Mouse (Mus musculus) thymus, adult 2 months (tissue): ENCODE measurements around the gene Krt9. TPM values are rescaled to one million over a fixed set of nuclear protein-coding genes. Genes with fewer than 3 reads are reported as not detected.

ENCODE experiments used
- DNase-seq: peaks from one replicate; pipeline ENCODE4 v3.0.0; 2021
- H3K27ac ChIP-seq: fragments of 200-500 bp; 2 replicates; pipeline ENCODE4 v1.5.1; 2012; ENCODE audit warnings: low read length, control low read depth; ENCODE audit not compliant: control insufficient read depth, insufficient read depth
- H3K27me3 ChIP-seq: fragments of 200-500 bp; 2 replicates; pipeline ENCODE4 v1.6.1; 2012; ENCODE audit warnings: mild to moderate bottlenecking, low read length, moderate library complexity, mixed read lengths; ENCODE audit not compliant: control insufficient read depth, insufficient read depth
- H3K36me3 ChIP-seq: fragments of 200-500 bp; 2 replicates; pipeline ENCODE4 v1.6.1; 2012; ENCODE audit warnings: mild to moderate bottlenecking, low read length, moderate library complexity; ENCODE audit not compliant: control insufficient read depth, insufficient read depth
- H3K4me1 ChIP-seq: fragments of 200-500 bp; replicated peaks from 2 replicates; pipeline ENCODE4 v1.6.1; 2012; ENCODE audit warnings: low read length; ENCODE audit not compliant: control insufficient read depth, insufficient read depth
- H3K4me3 ChIP-seq: fragments of 200-500 bp; 2 replicates; pipeline ENCODE4 v1.5.1; 2012; ENCODE audit warnings: mild to moderate bottlenecking, low read length, control low read depth, moderate library complexity; ENCODE audit not compliant: control insufficient read depth, insufficient read depth
- CTCF ChIP-seq: fragments of 200-500 bp; IDR thresholded peaks from 2 replicates; pipeline ENCODE4 v1.5.1; 2012; ENCODE audit warnings: mild to moderate bottlenecking, control low read depth, low read length, moderate library complexity, borderline replicate concordance; ENCODE audit not compliant: control insufficient read depth, poor library complexity, insufficient read depth; ENCODE audit errors: extremely low read depth
- POLR2A ChIP-seq: fragments of 200-500 bp; IDR thresholded peaks from 2 replicates; pipeline ENCODE4 v1.6.1; 2012; ENCODE audit warnings: mild to moderate bottlenecking, low read length, control low read depth, moderate library complexity; ENCODE audit not compliant: control insufficient read depth, poor library complexity, insufficient read depth; ENCODE audit errors: extremely low read depth
- WGBS: fragments of 180-500 bp; shearing (Covaris S2); methylation state at CpG from one replicate; pipeline ENCODE4 v1.1.7; 2018; 5-methylcytosine and 5-hydroxymethylcytosine counted together
- polyA plus RNA-seq: library from polyadenylated mRNA; depleted of rRNA; stranded (reverse); fragments of >200 nt; gene quantifications from 2 replicates; pipeline ENCODE4 v1.2.3, GENCODE M21; 2012

Gene Krt9
- polyA plus RNA-seq, 1 experiment = 0.42 TPM

DNA sequence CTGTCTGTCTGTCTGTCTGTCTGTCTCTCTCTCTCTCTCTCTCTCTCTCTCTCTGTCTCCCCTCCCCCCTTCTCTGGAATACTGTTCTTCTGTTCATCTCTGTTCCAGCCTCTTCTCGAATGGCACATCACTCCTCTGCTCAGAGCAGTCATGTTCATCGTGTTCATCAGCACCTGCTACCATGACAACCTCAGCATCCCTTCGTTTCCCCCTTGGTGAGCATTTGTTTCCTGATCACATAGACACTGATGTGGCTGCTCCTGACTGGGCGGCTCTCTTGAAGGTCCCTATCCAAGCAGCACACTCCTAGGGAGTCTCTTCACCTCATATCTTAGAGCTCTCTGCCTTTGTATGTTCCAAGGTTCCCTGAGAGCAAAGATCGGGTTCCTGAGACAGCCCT is 14.7 kb downstream of the Krt9 start:
- no peak for DNase-seq
- WGBS = 86% methylated on average over 5 of the region's 5 CpGs
- no peak overlapping the region for H3K4me3 ChIP-seq
- no peak for TF ChIP-seq POLR2A
- no peak for TF ChIP-seq CTCF
- no peaks in the 10 kb centered on the region for H3K36me3 ChIP-seq
- no peaks in the 10 kb centered on the region for H3K4me1 ChIP-seq
- H3K27ac ChIP-seq = no peak overlapping the region
- no peaks in the 10 kb centered on the region for H3K27me3 ChIP-seq

DNA sequence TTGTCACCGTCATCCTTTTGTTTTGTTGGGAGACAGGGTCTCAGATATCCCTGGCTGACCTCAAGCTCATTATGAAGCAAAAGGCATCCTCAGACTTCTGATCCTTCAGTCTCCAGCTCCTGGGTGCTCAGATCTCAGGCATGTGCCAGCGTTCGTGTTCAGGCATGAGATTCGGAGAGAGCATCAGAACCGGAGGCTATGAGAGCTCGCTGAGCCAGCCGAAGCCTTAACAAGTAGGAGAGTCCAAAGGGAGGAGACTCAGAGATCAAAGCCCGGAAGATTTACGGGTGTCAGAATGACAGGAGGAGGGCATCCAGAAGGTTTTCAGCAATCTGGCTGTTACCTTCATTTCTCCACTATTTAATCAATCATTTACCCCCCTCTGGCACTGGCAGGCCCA is 16.3 kb downstream of the Krt9 start:
- H3K27ac ChIP-seq = no peak overlapping the region
- 73% methylated on average over 9 of the region's 9 CpGs for WGBS
- no peak overlapping the region for H3K4me3 ChIP-seq
- H3K36me3 ChIP-seq = no peaks in the 10 kb centered on the region
- DNase-seq = no peak
- H3K27me3 ChIP-seq = no peaks in the 10 kb centered on the region
- TF ChIP-seq POLR2A = no peak
- TF ChIP-seq CTCF = no peak
- H3K4me1 ChIP-seq = no peaks in the 10 kb centered on the region

DNA sequence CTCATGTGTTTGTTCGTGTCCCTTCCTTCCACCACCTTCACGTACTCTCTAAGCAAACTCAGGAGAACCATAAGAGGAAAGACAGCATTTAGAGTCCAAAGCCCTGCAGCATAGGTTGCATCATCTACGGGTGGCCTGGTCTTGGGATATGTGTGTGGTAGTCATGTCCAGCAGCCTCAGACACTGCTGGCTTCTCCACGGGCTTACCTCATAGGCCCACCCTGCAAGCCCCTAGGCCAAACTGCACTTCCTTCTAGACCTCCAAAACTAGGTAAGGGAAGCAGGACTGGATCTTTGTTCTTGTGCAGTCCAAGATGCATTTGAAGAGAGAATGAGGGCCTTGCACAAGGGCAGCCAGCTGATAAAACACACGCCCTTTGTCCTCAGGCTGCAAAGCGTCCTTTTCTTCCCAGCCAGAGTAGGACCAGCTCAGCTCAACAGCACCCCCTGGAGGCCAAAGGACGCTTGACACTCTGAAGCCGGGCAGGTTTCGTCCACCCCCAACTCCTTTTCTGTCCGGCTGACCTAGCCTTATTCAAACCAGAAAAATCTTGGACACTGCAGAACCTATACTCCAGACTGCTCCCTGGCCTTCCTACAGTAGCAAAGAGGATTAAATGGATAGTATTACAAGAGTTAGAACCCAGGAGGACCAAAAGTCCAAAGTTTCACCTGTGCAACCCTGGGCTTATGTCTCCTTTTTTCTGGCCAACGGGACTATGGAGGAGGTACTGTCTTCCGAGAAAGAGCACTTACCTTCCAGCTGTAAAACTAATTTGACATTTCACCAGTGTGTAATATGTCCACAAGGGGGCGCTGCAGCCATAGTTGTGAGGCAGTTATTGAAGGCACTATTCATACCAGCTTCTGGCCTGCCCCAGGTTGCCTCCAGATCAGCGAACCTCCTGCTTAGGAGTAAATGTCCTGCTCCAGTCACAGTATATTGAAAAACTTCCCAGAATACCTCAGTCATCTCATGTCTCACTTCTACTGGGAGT is 24.0 kb downstream of the Krt9 start:
- 40% methylated on average over 14 of the region's 14 CpGs for WGBS
- H3K4me1 ChIP-seq = no peaks in the 10 kb centered on the region
- TF ChIP-seq POLR2A = no peak
- TF ChIP-seq CTCF = peak; percentile 83
- no peaks in the 10 kb centered on the region for H3K36me3 ChIP-seq
- H3K4me3 ChIP-seq = no peak overlapping the region
- no peak overlapping the region for H3K27ac ChIP-seq
- no peaks in the 10 kb centered on the region for H3K27me3 ChIP-seq
- peak; percentile 32 for DNase-seq

DNA sequence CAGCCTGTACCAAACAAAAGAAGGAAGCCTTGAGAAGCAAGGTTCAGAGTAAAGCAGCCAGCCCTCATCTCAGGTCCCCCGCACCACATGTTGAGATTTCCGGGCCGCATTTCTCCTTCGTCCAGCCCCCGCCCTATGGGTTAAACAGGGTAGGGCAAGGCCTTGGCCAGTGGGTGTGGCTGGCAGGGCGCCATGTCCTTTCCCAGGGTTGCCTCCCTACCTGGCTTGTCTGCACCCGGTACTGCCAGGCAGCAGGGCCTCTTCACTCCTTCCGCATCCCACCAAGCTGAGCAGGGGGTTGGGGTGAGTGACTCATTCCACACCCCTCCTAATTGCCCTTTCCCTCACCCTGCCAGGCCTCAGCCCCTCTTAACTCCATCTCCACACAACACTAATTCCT is 25.0 kb downstream of the Krt9 start:
- WGBS = 81% methylated on average over 8 of the region's 8 CpGs
- no peak for TF ChIP-seq POLR2A
- TF ChIP-seq CTCF = no peak
- no peak for DNase-seq

DNA sequence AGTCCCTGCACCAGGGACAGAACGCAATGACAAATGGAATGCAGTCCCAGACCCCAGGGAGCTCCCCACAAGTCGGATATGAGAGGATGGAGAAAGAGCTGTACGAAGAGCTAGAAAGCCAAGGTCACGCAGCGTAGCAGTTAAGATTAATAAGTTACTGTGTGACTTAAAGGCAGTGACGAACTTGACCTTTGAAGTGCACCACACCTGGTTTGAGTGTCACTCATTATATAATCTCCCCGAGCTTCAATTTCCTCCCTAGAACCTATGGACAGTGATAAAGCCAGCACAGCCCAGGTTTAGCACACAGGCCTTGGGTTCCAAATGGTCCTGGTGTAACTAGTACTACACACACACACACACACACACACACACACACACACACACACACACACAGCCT is 28.7 kb downstream of the Krt9 start:
- Histone ChIP-seq H3K4me3 (no peak overlapping the region), H3K27me3 (no peaks in the 10 kb centered on the region), H3K36me3 (no peaks in the 10 kb centered on the region), H3K27ac (no peak overlapping the region), H3K4me1 (no peaks in the 10 kb centered on the region)
- 69% methylated on average over 7 of the region's 7 CpGs for WGBS
- DNase-seq = no peak
- no peak for TF ChIP-seq POLR2A
- no peak for TF ChIP-seq CTCF

More for the DNA sequence above, 25.0 kb downstream of the Krt9 start:
- Histone ChIP-seq H3K27ac (no peak overlapping the region), H3K36me3 (no peaks in the 10 kb centered on the region), H3K4me3 (no peak overlapping the region), H3K4me1 (no peaks in the 10 kb centered on the region), H3K27me3 (no peaks in the 10 kb centered on the region)

DNA sequence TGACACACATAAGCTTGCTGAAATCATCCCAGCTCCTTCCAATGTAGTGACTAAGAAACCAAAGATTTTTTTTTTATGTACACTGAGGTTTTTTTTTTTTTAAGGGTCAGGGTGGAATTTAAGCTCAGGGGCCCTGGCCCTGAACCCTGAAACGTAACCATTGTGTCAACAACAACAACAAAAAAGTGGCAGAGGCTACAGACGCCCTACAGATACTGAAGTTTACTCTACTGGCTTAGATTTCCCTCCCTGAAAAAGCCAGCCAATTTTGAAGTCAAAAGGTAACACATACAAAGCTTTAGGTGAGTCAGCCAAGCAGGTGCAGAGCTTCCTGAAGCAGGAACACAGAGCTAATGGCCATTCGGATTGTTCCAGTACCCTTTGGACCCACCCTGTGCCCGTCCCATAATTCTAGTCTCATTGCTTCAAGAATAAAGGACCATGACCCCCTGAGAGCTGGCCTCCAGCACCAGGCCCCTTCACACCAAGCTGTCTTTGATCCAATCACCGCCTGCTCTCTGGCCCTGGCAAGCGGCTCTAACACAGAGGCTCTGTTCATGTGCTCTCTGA is 35.1 kb downstream of the Krt9 start:
- TF ChIP-seq POLR2A (no peak), CTCF (no peak)
- no peaks in the 10 kb centered on the region for H3K36me3 ChIP-seq
- no peaks in the 10 kb centered on the region for H3K27me3 ChIP-seq
- no peak overlapping the region for H3K27ac ChIP-seq
- DNase-seq = no peak
- H3K4me3 ChIP-seq = no peak overlapping the region
- no peaks in the 10 kb centered on the region for H3K4me1 ChIP-seq
- 82% methylated on average over 6 of the region's 6 CpGs for WGBS

DNA sequence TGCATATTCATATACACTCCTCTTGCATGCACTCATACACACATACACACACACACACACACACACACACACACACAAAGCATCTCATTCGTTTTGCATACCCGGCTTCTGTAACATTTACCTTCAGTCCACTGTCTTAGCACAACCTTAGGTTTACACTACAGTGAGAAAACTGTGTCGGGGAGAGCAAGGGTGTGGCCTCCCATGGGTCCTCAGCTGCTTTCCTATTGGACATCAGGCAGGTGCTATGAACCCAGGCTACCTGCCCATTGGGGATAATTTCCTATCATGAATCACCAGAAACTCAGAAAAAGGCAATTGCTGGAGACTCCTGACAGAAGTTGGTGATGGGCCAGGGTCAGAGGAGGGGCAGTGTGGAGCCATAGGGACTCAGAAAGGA is 35.7 kb downstream of the Krt9 start:
- no peak for DNase-seq
- TF ChIP-seq POLR2A = no peak
- no peak for TF ChIP-seq CTCF
- Histone ChIP-seq H3K27ac (no peak overlapping the region), H3K36me3 (no peaks in the 10 kb centered on the region), H3K27me3 (no peaks in the 10 kb centered on the region), H3K4me3 (no peak overlapping the region), H3K4me1 (no peaks in the 10 kb centered on the region)
- WGBS = 87% methylated on average over 3 of the region's 3 CpGs
